Mouse (Mus musculus): ENCODE measurements at regions not wholly inside any gene's neighbourhood (a gene's known extent, or its start where the extent isn't known, plus 50 kb on each side); places are given as distances from the start of the nearest gene placed in this dataset.

DNA sequence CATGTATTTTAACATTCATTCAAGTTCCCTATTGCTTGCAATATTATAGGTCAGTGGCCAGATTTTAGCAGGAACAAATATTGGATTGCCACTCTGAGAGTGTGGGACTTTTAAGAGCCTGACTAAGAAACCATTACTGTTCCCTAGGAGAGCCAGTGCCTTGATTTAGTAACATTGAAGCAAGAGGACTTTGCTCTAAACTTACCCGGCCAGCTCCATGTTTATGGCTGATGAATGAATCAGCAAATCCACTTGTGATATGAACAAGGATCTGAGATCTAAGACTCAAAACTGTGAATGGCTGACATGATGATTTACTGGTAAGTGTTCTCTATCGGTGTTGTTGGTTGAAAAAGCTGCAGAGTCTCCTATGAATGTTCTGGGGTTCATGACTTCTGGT lies 236.4 kb downstream of the Brinp2 start:
- TF ChIP-seq CHD2 (IDR thresholded peaks at IDR 0.05; ENCODE audit: low read depth, low read length): no peak
- no peak for TF ChIP-seq HCFC1 (IDR thresholded peaks at IDR 0.05; ENCODE audit: borderline replicate concordance, insufficient read depth, low read length)
- no peak for TF ChIP-seq ZC3H11A (IDR thresholded peaks at IDR 0.05; ENCODE audit: borderline replicate concordance, low read depth, low read length)
